Mouse (Mus musculus): ENCODE measurements around the gene Qrich2. TPM values are rescaled to one million over a fixed set of nuclear protein-coding genes. Genes with fewer than 3 reads are reported as not detected.

Qrich2 gene
- total and polyA plus RNA-seq, 2 experiments from 2014 or later: 0.14 TPM; not detected in 1

GRCm38 (mm10) chr11:116435992-116436724, 29.9 kb downstream of the Qrich2 start:
- ATAC-seq (ENCODE audit: low FRiP score): no peak
- Histone ChIP-seq H3K27me3 (ENCODE audit: insufficient read depth, low read length) (no peaks in the 10 kb centered on the region), H3K27ac (ENCODE audit: low read depth, low read length) (no peak overlapping the region), H3K4me1 (ENCODE audit: insufficient read depth, low read length) (peaks cover 15% of the 10 kb centered on the region), H3K4me3 (ENCODE audit: low read depth, low read length) (no peak overlapping the region), H3K9ac (replicated peaks; ENCODE audit: low read length, poor library complexity, severe bottlenecking) (0 out of 2 replicates have a peak overlapping the region, but pooled peaks have one; percentile 39), H3K9me3 (ENCODE audit: low read length) (no peaks in the 10 kb centered on the region), H3K4me2 (ENCODE audit: low read depth, low read length, poor library complexity, severe bottlenecking) (peak overlapping the region; percentile 20; the same call in 1 of the 2 replicates), H3K36me3 (ENCODE audit: insufficient read depth, low read length) (peaks cover 12% of the 10 kb centered on the region)
- WGBS: 51% methylated on average over 5 of the region's 5 CpGs
- no peak for DNase-seq (ENCODE audit: low spot score)
- no peak for TF ChIP-seq CTCF (IDR thresholded peaks at IDR 0.05)

GRCm38 (mm10) chr11:116434967-116435752, 30.9 kb downstream of the Qrich2 start:
- Histone ChIP-seq H3K4me2 (ENCODE audit: low read depth, low read length, poor library complexity, severe bottlenecking) (peak overlapping the region; percentile 62), H3K9me3 (ENCODE audit: low read length) (no peaks in the 10 kb centered on the region), H3K36me3 (ENCODE audit: insufficient read depth, low read length) (peaks cover 12% of the 10 kb centered on the region), H3K4me3 (ENCODE audit: low read depth, low read length) (peak overlapping the region; percentile 82), H3K27ac (ENCODE audit: low read depth, low read length) (peak overlapping the region; percentile 89), H3K9ac (replicated peaks; ENCODE audit: low read length, poor library complexity, severe bottlenecking) (peak overlapping the region; percentile 85), H3K27me3 (ENCODE audit: insufficient read depth, low read length) (no peaks in the 10 kb centered on the region), H3K4me1 (ENCODE audit: insufficient read depth, low read length) (peaks cover 15% of the 10 kb centered on the region)
- WGBS: 50% methylated on average over 12 of the region's 12 CpGs
- TF ChIP-seq CTCF (IDR thresholded peaks at IDR 0.05): no peak
- DNase-seq (ENCODE audit: low spot score) (peak; percentile 17), ATAC-seq (ENCODE audit: low FRiP score) (no peak)

GRCm38 (mm10) chr11:116434287-116434966, 31.6 kb downstream of the Qrich2 start:
- H3K27ac ChIP-seq (ENCODE audit: low read depth, low read length): peak overlapping the region; percentile 89
- H3K9me3 ChIP-seq (ENCODE audit: low read length): no peaks in the 10 kb centered on the region
- peaks cover 11% of the 10 kb centered on the region for H3K36me3 ChIP-seq (ENCODE audit: insufficient read depth, low read length)
- peak overlapping the region; percentile 85 for H3K9ac ChIP-seq (replicated peaks; ENCODE audit: low read length, poor library complexity, severe bottlenecking)
- ATAC-seq (ENCODE audit: low FRiP score): peak; percentile 15; the same call in 1 of the 2 replicates
- H3K27me3 ChIP-seq (ENCODE audit: insufficient read depth, low read length): no peaks in the 10 kb centered on the region
- peak overlapping the region; percentile 62 for H3K4me2 ChIP-seq (ENCODE audit: low read depth, low read length, poor library complexity, severe bottlenecking)
- no peak for TF ChIP-seq CTCF (IDR thresholded peaks at IDR 0.05)
- WGBS: 2% methylated on average over 25 of the region's 67 CpGs
- H3K4me1 ChIP-seq (ENCODE audit: insufficient read depth, low read length): peaks cover 15% of the 10 kb centered on the region
- peak overlapping the region; percentile 82 for H3K4me3 ChIP-seq (ENCODE audit: low read depth, low read length)
- DNase-seq (ENCODE audit: low spot score): peak; percentile 66

- ATAC-seq (ENCODE audit: low FRiP score) (peak; percentile 97), DNase-seq (ENCODE audit: low spot score) (peak; percentile 99)
- Histone ChIP-seq H3K27ac (ENCODE audit: low read depth, low read length) (peak within 1 kb of the TSS; percentile 89), H3K4me2 (ENCODE audit: low read depth, low read length, poor library complexity, severe bottlenecking) (peak within 1 kb of the TSS; percentile 62), H3K36me3 (ENCODE audit: insufficient read depth, low read length) (peaks cover 5% of the 10 kb centered on the region; the same call in 1 of the 2 replicates), H3K9ac (replicated peaks; ENCODE audit: low read length, poor library complexity, severe bottlenecking) (peak within 1 kb of the TSS; percentile 85), H3K4me1 (ENCODE audit: insufficient read depth, low read length) (peaks cover 15% of the 10 kb centered on the region), H3K27me3 (ENCODE audit: insufficient read depth, low read length) (no peaks in the 10 kb centered on the region), H3K4me3 (ENCODE audit: low read depth, low read length) (peak within 1 kb of the TSS; percentile 82), H3K9me3 (ENCODE audit: low read length) (no peaks in the 10 kb centered on the region)
- 2% methylated on average over 61 of the region's 66 CpGs for WGBS
- TF ChIP-seq CTCF (IDR thresholded peaks at IDR 0.05): no peak
Observed at GRCm38 (mm10) chr11:116433356-116434286, 32.4 kb downstream of the Qrich2 start, which contains the start of gene Ubald2. Gene Ubald2, plus strand, starts transcription at chr11:116434094.

Measured in midbrain, postnatal 0 days (tissue).